Mouse (Mus musculus): Measurements from ENCODE around the gene Ttc7.

DNA sequence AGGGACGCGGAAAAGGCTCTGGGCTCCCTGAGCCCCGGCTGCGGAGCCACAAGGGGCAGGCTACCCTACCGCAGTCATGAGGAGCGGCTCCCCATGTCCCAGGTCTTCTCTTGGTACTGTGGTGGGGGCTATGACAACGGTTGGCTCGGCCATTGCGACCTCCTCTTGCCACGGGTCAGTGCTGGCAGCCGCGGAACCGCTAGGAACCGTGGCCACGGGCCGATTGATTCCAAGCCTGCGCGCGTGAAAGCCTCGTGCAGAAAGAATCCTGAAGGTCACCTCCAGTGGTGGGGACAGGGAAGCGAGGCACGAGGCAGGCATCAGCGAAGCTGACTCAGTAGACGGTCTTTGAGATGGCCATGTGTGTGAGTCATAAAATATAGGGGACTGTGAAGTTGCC lies 144.8 kb downstream of the Ttc7 start, which contains the start of gene Stpg4:
- TF ChIP-seq POLR2A (IDR thresholded peaks at IDR 0.05; ENCODE audit: borderline replicate concordance, extremely low read depth, insufficient read depth, insufficient read length, poor library complexity, severe bottlenecking): no peak
- no peak; the same call in 1 of the 2 replicates for TF ChIP-seq CTCF (IDR thresholded peaks at IDR 0.05; ENCODE audit: borderline replicate concordance, extremely low read depth, insufficient read depth, insufficient read length)

Measured in brain, embryonic 14.5 days (tissue).